Mouse (Mus musculus) adipocyte (in vitro differentiated cells): ENCODE data around the gene Shroom1.

Experiments
- DNase-seq: peaks from one replicate; pipeline ENCODE4 v3.0.0-alpha.2; 2016; ENCODE audit warnings: low spot score

The Shroom1 gene

DNA sequence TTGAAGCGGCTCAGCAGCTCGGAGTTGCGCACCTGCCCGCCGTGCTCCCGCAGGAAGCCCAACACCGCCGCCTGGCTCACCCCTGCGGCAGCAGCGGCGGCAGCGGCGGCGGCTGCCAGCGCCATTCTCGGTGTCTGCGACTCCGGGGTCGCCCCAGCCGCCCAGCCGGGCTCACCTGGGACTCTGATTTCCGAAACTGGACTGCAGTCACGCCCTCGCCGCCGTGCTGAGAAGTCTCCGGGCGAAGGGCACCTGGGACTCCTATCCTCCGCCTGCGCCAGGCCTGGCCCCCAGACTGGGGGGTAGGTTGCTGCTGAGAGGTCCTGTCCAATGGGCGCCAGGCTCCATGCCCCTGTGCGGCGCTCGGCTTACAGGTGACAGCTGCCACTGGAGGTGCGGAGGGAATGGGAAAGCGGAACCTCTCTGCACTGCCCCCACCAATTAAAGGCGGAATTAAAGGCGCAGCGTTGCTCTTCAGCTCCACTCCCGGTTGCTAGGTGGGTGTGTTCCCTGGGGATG is 22.8 kb downstream of the Shroom1 start, which contains the start of the genes Gm9945 and Sowaha:
Gene Gm9945 (plus strand): TSS at position 384 of the 519 bp plus-strand sequence.
Gene Sowaha (minus strand): TSS at position 492 of the 519 bp plus-strand sequence.
- DNase-seq = no peak

DNA sequence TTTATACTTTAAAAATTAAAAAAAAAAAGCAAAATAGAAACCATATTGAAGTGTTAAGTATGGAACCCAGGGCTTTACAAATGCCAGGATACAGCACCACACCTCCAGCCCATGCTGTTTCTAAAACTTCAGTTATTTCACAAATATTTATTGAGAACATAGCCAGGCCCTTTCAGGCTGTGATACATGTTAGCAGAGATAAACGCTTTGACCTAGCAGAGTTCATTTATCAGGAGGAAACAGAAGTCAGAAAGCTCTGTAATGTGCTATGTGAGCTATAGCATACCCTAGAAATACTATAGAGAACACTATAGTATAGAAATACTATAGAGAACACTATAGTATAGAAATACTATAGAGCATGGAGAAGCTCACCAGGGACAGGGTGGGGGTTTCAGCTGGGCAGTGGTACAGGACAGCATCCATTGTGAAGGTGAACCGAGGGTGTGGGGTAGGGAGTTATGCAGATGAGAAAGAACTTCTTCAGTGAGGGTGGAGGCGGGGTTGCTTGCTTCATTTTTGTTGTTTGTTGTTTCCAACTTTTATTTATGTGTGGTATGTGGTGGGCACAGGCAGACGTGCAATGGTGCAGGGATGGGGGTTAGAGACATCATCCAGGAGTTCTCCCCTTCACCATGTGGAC is 24.2 kb downstream of the Shroom1 start:
- DNase-seq = no peak

DNA sequence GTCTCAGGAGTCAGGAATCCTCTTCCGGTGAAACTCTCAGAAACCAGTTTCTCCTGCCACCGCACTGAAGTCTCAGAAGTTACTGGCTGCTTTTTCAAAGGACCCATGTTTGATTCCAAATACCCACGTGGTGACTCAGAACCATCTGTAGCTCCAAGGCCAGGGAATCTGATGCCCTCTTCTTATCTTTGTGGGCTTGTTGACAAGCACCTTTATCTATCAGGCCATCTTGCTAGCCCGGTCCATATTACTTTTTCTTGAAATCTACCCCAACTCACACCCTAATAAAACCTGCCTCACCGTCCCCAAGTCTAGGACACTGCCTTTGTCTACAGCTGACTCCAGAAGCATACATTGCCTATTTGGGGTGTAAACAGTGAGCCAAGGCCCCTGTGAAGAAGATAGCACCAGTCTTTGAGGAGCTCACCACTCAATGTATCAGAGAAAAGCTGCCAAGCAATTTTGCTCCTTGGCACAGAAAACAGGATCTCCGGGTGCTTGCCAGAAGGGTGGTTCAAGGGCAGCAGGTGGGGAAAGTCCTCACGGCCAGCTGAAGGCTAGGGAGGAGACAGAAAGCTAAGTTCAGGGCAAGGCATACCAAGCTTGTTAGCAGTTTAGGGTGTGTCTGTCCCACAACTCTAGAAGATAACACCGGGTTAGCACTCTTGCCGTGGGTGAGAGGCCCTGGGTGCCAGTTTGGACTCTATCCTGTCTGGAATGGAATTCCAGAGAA is 26.3 kb downstream of the Shroom1 start:
- no peak for DNase-seq

DNA sequence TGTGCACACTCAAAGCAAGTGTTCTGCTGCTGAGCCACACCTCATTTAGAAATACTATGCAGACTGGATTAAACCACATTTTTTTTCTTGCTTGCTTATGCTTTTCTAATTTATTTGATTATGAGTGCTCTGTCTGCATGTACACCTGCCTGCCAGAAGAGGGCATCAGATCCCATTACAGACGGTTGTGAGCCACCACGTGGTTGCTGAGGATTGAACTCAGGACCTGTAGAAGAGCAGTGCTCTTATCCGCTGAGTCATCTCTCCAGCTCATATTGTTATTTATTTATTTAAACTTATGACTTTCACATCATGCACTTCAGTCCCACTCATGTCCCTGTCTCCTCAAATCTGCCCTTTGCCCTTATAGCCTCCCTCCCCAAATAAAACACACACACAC is 28.7 kb downstream of the Shroom1 start:
- DNase-seq = no peak

DNA sequence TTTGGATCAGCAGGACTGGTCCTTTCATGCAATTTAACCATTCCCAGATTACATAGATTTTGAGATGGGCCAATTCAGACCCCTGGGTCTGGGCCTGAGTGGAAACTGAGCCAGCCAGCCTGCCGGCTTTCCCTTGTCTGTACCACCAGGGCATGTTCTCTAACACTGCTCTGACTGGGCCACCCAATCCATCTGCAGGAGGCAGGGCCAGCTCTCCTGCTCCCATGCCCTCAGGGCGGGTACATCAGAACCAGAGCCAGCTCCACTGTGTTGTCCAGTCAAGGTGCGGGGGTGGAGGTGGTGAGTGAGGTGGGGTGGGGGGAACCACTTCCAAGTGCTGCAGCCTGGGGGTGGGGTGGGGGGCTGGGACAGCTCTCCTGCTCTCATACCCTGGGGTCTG is 29.3 kb downstream of the Shroom1 start:
- DNase-seq = no peak

DNA sequence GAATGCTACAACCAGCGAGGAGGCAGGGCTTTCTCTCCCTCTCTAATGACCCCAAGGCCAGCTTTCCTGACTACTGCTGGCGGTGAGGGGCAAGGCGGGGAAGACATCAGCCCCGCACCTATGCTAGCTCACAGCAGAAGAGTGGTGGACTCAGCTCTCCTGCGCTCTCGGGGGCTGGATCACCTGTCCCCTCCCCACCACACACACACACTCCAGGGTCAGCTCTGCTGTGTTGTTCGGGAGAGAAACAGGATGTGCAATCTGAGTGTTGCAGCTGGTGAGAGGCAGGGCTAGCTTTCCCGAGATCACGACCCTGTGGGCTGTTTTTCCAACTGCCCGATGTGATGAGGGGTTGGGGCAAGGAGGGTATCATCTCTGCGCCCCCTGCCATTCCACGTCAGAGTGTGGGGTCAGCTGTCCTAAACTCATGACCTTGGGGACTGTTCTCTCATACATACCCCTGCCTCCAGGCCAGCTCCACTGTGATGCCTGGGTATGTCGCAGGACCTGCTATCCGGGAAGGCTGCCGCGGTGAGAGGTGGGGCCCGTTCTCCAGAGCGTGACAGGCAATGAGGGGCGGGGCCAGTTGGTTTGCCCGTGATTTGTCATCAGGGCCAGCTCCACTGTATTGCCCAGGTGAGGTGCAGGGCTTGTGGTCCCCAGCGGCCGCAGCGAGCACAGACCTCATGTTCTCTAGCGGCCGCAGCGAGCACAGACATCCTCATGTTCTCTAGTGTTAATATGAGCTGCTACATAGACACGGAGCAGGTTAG is 30.0 kb downstream of the Shroom1 start:
- no peak for DNase-seq

DNA sequence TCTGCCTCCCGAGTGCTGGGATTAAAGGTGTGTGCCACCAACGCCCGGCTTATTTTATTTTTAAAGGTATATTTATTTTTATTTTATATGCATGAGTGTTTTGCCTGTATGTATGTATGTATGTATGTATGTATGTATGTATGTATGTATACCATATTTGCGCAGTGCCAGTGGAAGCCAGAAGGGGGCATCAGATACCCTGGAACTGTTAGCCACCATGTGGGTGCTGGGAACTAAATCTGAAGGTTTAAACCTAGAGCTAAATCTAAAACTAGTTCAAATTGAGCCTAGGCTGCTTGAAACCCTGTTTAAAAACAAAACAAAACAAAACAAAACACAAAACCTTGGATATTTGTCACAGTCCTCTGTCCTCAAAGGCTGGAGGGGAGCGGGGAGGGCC is 32.0 kb downstream of the Shroom1 start:
- DNase-seq = no peak

DNA sequence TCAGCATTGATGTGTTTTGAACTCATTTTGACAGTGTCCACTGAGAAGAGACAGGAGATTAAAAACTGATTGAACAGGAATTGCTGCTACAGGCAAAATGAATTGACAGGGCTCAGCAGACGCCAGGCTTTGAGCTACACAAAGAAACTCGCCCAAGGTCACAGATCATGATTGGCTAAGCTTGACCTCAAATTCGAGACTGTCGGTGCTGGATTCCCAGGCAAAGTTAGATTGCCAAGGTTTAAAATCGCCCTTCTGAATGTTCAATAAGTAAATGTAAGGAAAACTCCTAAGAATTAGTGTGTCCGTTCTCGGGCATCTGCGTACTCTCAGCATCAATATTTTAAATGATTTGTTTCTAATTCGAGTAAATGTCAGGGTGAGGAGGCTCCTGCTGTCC is 32.4 kb downstream of the Shroom1 start:
- DNase-seq = no peak

DNA sequence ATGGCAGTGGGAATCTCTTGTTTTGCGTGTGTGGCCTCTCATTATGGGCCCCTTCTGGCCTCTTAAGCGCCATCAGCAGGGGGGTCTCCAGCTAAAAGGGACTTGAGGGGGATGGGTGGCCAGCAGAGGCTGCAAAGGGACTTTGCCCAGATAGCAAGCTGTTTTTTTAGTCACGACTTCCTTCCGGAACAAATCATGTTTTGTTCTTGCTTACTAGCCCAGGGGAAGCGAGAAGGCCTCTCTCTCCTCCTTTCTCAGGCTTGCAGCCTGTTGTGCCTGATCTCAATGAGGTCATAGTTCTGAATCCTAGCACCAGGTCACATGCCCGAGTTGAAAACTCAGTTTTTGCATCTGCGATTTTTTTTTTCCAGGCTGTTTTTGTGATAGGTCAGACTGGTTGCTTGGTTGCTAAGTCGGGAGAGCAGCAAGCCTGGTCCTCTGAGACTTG is 35.0 kb downstream of the Shroom1 start:
- DNase-seq = peak; percentile 46

DNA sequence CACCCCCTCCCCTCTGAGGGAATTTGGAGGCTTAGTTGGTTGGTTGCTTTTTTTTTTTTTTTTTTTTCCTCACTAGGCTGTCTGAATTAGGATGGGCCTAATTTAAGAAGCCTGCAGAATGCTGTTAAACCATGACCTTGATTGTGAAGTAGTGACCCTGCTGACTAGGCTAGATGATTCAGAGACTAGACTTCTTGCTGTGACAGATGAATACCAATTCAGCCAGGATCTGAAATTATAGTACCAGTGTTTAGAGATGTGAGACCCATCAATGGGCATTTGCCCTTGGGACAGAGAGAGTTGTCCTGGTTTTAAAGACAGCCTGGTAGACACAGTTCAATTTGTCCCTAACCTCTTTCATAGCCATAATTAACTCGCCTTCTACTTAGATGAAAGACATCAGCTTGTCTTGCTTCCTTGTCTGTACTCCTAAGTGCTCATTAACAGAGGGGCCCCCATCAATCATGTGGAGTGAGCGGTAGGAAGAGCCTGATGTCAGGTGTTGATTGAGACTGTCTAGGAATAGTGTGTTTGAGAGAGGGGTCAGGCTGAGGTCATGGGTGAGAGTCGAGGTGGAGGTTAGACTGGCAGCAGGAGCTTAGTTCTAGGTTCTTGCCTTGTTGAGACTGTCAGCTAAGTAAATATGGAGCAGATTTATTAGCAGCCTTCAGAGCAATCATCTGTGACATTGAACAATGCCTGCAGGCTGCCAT is 36.4 kb downstream of the Shroom1 start:
- no peak for DNase-seq

DNA sequence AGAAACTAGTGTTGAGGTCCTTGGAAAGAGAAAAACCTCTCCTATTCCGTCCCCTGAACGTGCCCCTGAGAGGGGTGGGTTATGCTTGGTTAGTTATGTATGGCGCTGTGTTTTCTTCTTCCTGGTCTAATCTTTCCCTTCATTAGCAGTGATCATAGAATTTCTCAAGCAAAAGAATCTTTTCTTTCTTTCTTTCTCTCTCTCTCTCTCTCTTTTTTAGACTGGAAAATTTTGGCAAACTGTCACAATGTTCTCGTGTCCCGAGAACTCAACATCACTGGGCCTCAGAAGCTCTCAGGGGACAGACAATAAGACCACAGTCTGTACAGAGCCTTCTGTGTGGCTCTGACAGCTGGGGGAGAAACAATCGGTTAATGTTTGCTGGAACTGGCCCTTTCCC is 38.4 kb downstream of the Shroom1 start:
- peak; percentile 53 for DNase-seq

DNA sequence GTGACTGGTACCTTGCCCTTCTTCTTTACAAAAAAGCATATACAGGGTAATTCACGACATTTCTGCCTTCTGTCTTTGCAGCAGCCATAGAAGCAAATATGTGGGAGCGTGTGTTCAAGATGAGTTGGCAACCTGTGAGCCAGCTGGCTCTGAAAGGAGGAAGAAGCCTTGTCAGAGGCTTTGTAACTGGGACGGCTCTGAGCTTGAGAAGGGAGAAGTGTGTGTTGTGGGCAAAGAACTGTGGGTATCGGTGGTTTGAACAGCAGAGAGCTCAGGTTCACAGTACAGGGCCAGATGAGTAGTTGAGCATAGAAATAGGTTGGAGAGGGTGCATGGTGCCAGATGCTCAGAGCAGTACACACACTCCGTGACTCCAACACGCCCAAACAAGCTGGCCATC is 39.9 kb downstream of the Shroom1 start:
- DNase-seq = no peak

DNA sequence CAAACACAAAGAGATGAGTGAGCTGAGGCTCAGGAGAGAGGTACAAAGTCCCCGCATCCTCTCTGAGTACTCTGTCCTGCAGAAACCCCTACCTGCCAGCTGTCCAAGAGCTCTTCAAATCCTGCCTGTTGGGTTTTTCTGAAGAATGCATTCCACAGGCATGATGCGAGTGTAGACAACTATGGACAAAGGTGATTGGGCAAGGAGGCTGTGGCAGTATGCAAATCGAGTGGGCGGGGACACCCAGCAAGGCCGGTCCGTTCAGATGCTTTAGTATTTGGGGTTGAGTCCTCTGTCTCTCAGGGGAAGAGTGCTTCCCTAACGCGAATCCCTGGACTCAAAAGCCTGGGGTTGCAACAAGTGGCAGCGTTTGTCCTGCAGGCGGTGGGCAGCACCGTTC is 43.6 kb downstream of the Shroom1 start:
- peak; percentile 54 for DNase-seq

DNA sequence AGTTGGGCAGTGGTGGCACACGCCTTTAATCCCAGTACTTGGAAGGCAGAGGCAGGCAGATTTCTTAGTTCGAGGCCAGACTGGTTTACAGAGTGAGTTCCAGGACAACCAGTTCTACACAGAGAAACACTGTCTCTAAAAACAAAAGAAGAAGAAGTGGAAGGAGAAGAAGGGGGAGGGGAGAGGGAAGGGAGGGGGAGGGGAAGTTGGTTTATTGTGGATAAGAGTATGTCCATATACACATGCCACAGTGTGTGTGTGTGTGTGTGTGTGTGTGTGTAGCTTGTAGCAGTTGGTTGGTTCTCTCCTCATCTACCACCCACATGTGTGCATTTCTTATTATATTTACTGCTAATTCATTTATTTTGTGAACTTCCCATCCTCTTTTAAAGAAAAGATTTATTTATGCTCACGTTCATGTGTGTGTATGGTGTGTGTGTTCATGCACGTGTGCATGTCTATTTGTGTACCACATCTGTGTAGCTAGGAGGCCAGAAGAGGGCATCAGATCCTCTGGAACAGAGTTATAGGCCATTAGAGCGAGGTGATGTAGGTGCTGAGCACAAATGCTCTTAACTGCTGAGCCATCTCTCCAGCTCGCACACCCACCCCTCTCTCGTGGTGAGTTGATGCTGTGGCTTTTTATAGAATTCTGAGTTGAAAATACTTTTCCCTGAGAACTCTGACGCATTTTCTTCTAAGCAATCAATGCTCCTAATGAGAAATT is 45.2 kb downstream of the Shroom1 start:
- no peak for DNase-seq

DNA sequence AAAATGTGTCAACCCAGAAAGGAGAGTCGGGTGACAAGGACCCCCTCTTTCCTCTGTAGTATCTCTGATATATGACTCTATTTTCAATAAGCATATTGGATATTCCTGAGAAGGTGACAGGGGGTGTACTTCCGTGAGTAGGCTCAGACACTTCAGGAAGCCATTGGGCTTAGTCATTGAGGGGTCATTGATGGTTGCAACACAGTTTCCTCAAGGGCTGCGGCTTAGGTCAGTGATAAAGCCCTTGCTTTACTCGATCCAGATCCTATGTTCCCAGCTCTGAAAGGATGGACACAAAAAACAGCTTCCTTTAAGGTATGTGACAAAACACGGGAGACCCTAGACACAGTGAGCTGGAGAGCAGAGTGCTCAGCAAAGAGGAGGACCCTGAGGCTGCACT is 46.7 kb downstream of the Shroom1 start:
- no peak for DNase-seq

DNA sequence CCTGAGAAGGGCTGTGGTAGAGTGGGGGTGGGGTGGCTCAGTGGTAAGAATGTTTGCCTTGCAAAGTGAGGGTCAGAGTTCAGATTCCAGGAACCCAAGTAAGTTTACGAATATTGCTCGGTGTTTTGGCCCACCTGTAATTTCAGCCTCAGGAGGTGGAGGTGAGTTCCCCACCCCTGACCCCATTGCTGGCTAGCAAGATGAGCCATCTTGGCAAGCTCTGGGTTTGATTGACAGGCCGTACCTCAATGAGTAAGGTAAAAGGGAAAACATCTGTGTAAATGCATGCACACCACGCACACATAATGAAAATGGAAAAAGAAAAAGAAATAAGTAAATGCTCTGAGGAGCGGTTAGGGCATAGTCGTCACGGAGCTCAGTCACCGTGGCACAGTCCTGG is 47.4 kb downstream of the Shroom1 start:
- DNase-seq = no peak

DNA sequence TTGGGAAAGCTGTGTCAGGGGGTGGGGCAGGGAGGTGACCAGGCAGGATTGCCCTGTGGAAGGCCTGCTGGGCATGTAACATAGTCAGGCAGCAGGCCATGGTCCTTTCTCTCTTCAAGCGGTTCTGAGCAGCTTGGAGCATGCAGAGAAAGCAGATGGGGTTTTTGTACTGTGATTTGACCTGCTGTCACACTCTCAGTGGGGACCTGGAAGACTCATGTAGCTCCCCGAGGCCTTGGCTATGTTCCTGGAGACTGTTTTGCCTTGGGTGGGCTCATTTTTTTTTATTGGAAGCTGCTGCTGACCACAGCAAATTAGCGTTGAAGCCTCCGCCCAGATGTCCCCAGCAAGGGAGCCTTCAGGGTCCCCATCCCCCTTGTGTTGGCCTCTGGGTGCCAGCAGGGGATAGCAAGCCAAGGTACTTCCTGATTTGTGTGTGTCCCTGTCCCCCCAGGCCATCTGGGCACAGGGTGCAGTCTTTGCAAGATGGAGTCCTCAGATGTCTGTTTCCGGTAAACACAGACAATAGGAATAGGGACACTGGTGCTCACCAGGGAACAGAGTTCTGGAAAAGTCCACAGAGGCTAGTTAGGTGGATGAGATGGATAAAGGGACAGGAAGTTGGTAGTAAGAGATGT is 48.1 kb downstream of the Shroom1 start:
- no peak for DNase-seq

DNA sequence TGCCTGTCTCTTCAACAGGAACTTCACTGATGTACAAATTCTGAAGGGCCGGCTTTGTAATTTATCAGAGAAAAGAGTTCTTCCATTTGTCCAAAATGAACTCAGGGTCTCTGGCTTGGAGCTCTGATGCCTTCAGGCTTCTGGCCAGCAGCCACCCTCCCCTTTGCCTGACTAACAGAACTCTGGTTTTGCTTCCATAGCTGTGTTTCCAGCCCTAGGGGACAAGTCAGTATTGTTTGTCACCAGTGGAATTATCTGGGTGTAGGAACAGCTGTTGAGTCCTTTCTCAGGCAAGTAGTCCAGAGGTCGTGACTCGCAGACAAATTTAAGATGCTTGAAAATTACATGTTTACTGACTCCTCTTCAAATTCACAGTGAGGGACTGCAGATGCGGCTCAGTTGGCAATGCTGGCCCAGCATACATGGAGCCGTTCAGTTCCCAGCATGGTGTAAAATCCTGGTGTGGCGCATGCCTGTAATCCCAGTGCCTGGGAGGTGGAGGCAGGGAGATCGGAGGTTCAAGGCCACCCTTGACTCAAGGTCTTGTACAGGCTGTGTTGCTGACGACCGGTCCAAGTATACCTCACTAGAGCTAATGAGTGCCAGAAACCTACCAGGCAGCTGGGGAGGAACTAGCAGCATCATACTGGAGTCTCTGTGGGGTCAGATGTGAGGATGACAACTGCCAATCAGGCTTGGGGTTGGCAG is 50.2 kb downstream of the Shroom1 start:
- peak; percentile 67 for DNase-seq

DNA sequence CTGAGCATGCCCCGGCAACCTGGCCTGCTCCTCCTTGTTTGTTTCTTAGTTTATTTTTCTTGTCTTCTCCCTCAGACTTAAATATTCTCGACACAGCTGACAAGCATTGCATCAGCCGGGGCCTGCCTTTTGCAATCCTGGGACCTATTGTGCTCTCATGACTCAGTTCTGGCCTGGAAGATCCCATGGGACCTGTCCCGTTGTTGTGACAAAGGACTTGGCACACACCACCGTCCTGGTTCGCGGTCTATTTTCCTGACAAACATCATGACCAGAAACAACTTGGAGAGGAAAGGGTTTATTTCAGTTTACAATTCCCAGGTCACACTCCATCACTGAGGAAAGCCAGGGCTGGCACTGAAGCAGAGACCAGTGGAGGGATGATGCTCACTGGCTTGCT is 51.1 kb downstream of the Shroom1 start:
- peak; percentile 99 for DNase-seq

DNA sequence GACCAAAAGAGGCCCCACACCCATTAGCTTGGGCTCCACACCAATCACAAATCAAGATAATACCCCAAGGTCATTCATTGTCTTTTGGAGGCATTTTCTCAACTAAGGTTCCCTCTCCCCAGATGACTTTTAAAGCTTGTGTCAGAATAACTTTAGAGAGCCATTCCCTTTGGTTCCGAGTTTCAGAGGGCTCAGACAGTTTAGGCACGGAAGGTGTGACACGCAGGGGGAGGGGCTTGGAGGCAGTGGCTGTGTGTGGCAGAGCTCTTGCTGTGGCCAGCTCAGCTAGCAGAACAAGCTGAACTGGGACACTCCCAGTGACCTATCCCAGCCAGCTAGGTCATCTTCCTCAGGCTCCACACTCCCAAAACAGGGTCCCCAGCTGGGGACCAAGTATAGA is 51.6 kb downstream of the Shroom1 start:
- DNase-seq = no peak
